Mouse (Mus musculus) hindbrain, embryonic 12.5 days (tissue): ENCODE measurements around the gene Ap1ar. TPM values are rescaled to one million over a fixed set of nuclear protein-coding genes. Genes with fewer than 3 reads are reported as not detected.

ENCODE experiments used
- ATAC-seq: fragments of 200-750 bp; cut with Nextera tagmentation; 2 replicates; pipeline ENCODE4 v1.8.0; 2017; ENCODE audit warnings: moderate TSS enrichment; ENCODE audit not compliant: low FRiP score
- H3K27ac ChIP-seq: fragments of 300-500 bp; sonication (generic); 2 replicates; pipeline ENCODE4 v1.5.1; 2016; ENCODE audit warnings: mild to moderate bottlenecking
- H3K27me3 ChIP-seq: fragments of 300-500 bp; sonication (generic); 2 replicates; pipeline ENCODE4 v1.6.1; 2016; ENCODE audit warnings: mild to moderate bottlenecking
- H3K36me3 ChIP-seq: fragments of 300-500 bp; sonication (generic); 2 replicates; pipeline ENCODE4 v1.6.1; 2016; ENCODE audit warnings: mild to moderate bottlenecking
- H3K4me1 ChIP-seq: fragments of 300-500 bp; sonication (generic); 2 replicates; pipeline ENCODE4 v1.6.1; 2016
- H3K4me2 ChIP-seq: fragments of 300-500 bp; sonication (generic); replicated peaks from 2 replicates; pipeline ENCODE4 v1.6.1; 2016; ENCODE audit warnings: mild to moderate bottlenecking
- H3K4me3 ChIP-seq: fragments of 300-500 bp; sonication (generic); 2 replicates; pipeline ENCODE4 v1.5.1; 2016; ENCODE audit warnings: mild to moderate bottlenecking
- H3K9ac ChIP-seq: fragments of 300-500 bp; sonication (generic); 2 replicates; pipeline ENCODE4 v1.6.1; 2016; ENCODE audit warnings: mild to moderate bottlenecking, moderate library complexity
- H3K9me3 ChIP-seq: fragments of 300-500 bp; sonication (generic); replicated peaks from 2 replicates; pipeline ENCODE4 v1.6.1; 2016; ENCODE audit warnings: mild to moderate bottlenecking
- WGBS: fragments of 180-500 bp; shearing (Covaris S2); methylation state at CpG from one replicate; pipeline ENCODE4 v1.1.7; 2016; 5-methylcytosine and 5-hydroxymethylcytosine counted together
- polyA plus RNA-seq: library from polyadenylated mRNA; unstranded; fragments of >200 nt; fragmentation: Nextera tagmentation; extraction: Ambion mirVana; gene quantifications from 2 replicates; pipeline ENCODE4 v1.2.1, GENCODE M21; 2016

Ap1ar gene
- polyA plus RNA-seq, 1 experiment from 2014 or later, result 80.8 TPM

GRCm38 (mm10) chr3:127835594-127835993 is 1.7 kb downstream of the Ap1ar start:
- ATAC-seq, result no peak
- 0 out of 2 replicates have a peak, but pooled peaks cover 6% of the 10 kb centered on the region for H3K36me3 ChIP-seq
- peaks cover 21% of the 10 kb centered on the region for H3K4me1 ChIP-seq
- no peak overlapping the region for H3K27ac ChIP-seq
- no peaks in the 10 kb centered on the region for H3K9me3 ChIP-seq
- WGBS, result 88% methylated on average over 6 of the region's 6 CpGs
- H3K27me3 ChIP-seq, result no peaks in the 10 kb centered on the region
- H3K4me3 ChIP-seq, result no peak overlapping the region
- peak overlapping the region; percentile 70 for H3K4me2 ChIP-seq
- H3K9ac ChIP-seq, result 0 out of 2 replicates have a peak overlapping the region, but pooled peaks have one; percentile 18

GRCm38 (mm10) chr3:127834040-127834439 is 3.3 kb downstream of the Ap1ar start:
- Histone ChIP-seq H3K27ac (no peak overlapping the region), H3K9ac (no peak overlapping the region), H3K4me2 (no peak overlapping the region), H3K4me1 (peaks cover 21% of the 10 kb centered on the region), H3K4me3 (no peak overlapping the region), H3K9me3 (no peaks in the 10 kb centered on the region), H3K36me3 (0 out of 2 replicates have a peak, but pooled peaks cover 6% of the 10 kb centered on the region), H3K27me3 (no peaks in the 10 kb centered on the region)
- WGBS, result 84% methylated on average over 4 of the region's 4 CpGs
- no peak for ATAC-seq

GRCm38 (mm10) chr3:127831079-127831478 is 6.2 kb downstream of the Ap1ar start:
- no peaks in the 10 kb centered on the region for H3K9me3 ChIP-seq
- H3K27ac ChIP-seq, result no peak overlapping the region
- no peaks in the 10 kb centered on the region for H3K27me3 ChIP-seq
- no peak overlapping the region for H3K9ac ChIP-seq
- 60% methylated on average over 6 of the region's 6 CpGs for WGBS
- ATAC-seq, result no peak
- 0 out of 2 replicates have a peak, but pooled peaks cover 6% of the 10 kb centered on the region for H3K36me3 ChIP-seq
- H3K4me2 ChIP-seq, result no peak overlapping the region
- H3K4me3 ChIP-seq, result no peak overlapping the region
- peaks cover 20% of the 10 kb centered on the region for H3K4me1 ChIP-seq

- H3K4me3 ChIP-seq, result no peak overlapping the region
- ATAC-seq, result no peak
- H3K27ac ChIP-seq, result no peak overlapping the region
- H3K4me2 ChIP-seq, result no peak overlapping the region
- H3K36me3 ChIP-seq, result 0 out of 2 replicates have a peak, but pooled peaks cover 6% of the 10 kb centered on the region
- no peaks in the 10 kb centered on the region for H3K9me3 ChIP-seq
- WGBS, result 90% methylated on average over 10 of the region's 10 CpGs
- H3K9ac ChIP-seq, result no peak overlapping the region
- peaks cover 11% of the 10 kb centered on the region for H3K4me1 ChIP-seq
- no peaks in the 10 kb centered on the region for H3K27me3 ChIP-seq
Observed at GRCm38 (mm10) chr3:127830183-127830582, 7.1 kb downstream of the Ap1ar start.

GRCm38 (mm10) chr3:127827123-127827522 is 10.2 kb downstream of the Ap1ar start:
- ATAC-seq, result no peak; the same call in 1 of the 2 replicates
- 39% methylated on average over 7 of the region's 7 CpGs for WGBS
- no peaks in the 10 kb centered on the region for H3K27me3 ChIP-seq
- no peak overlapping the region for H3K4me2 ChIP-seq
- H3K9me3 ChIP-seq, result no peaks in the 10 kb centered on the region
- H3K27ac ChIP-seq, result peak overlapping the region; percentile 66
- H3K9ac ChIP-seq, result no peak overlapping the region
- no peak overlapping the region for H3K4me3 ChIP-seq
- peaks cover 9% of the 10 kb centered on the region for H3K4me1 ChIP-seq
- H3K36me3 ChIP-seq, result 0 out of 2 replicates have a peak, but pooled peaks cover 3% of the 10 kb centered on the region

GRCm38 (mm10) chr3:127826503-127826902 is 10.8 kb downstream of the Ap1ar start:
- Histone ChIP-seq H3K27me3 (no peaks in the 10 kb centered on the region), H3K4me1 (peaks cover 9% of the 10 kb centered on the region), H3K4me2 (no peak overlapping the region), H3K27ac (peak overlapping the region; percentile 66; the same call in 1 of the 2 replicates), H3K36me3 (peaks cover 7% of the 10 kb centered on the region), H3K9ac (no peak overlapping the region), H3K4me3 (no peak overlapping the region), H3K9me3 (no peaks in the 10 kb centered on the region)
- ATAC-seq, result no peak
- 85% methylated on average over 7 of the region's 7 CpGs for WGBS

- 82% methylated on average over 17 of the region's 17 CpGs for WGBS
- Histone ChIP-seq H3K27ac (no peak overlapping the region), H3K4me3 (no peak overlapping the region), H3K4me2 (no peak overlapping the region), H3K36me3 (peaks cover 23% of the 10 kb centered on the region), H3K9me3 (no peaks in the 10 kb centered on the region), H3K4me1 (peaks cover 9% of the 10 kb centered on the region), H3K9ac (no peak overlapping the region), H3K27me3 (no peaks in the 10 kb centered on the region)
- no peak for ATAC-seq
Observed at GRCm38 (mm10) chr3:127823886-127824863, 13.1 kb downstream of the Ap1ar start.

GRCm38 (mm10) chr3:127821209-127821608 is 16.1 kb downstream of the Ap1ar start:
- Histone ChIP-seq H3K9me3 (no peaks in the 10 kb centered on the region), H3K27me3 (no peaks in the 10 kb centered on the region), H3K4me1 (peaks cover 6% of the 10 kb centered on the region), H3K4me3 (no peak overlapping the region), H3K4me2 (no peak overlapping the region), H3K27ac (no peak overlapping the region), H3K9ac (no peak overlapping the region), H3K36me3 (peaks cover 31% of the 10 kb centered on the region)
- 88% methylated on average over 5 of the region's 5 CpGs for WGBS
- no peak for ATAC-seq

- Histone ChIP-seq H3K9ac (no peak overlapping the region), H3K27ac (no peak overlapping the region), H3K4me3 (no peak overlapping the region), H3K9me3 (no peaks in the 10 kb centered on the region), H3K4me2 (no peak overlapping the region), H3K36me3 (peaks cover 33% of the 10 kb centered on the region), H3K4me1 (peaks cover 6% of the 10 kb centered on the region), H3K27me3 (no peaks in the 10 kb centered on the region)
- ATAC-seq, result no peak
- WGBS, result 96% methylated on average over 1 of the region's 1 CpGs
Observed at GRCm38 (mm10) chr3:127820400-127820799, 16.9 kb downstream of the Ap1ar start.

- WGBS, result 84% methylated on average over 11 of the region's 11 CpGs
- Histone ChIP-seq H3K4me3 (no peak overlapping the region), H3K9me3 (no peaks in the 10 kb centered on the region), H3K27me3 (no peaks in the 10 kb centered on the region), H3K27ac (no peak overlapping the region), H3K4me2 (no peak overlapping the region), H3K9ac (no peak overlapping the region), H3K36me3 (peaks cover 35% of the 10 kb centered on the region), H3K4me1 (peaks cover 3% of the 10 kb centered on the region)
- ATAC-seq, result no peak
Observed at GRCm38 (mm10) chr3:127818694-127819663, 18.3 kb downstream of the Ap1ar start.

GRCm38 (mm10) chr3:127817120-127817683 is 20.1 kb downstream of the Ap1ar start:
- 78% methylated on average over 7 of the region's 7 CpGs for WGBS
- Histone ChIP-seq H3K4me2 (no peak overlapping the region), H3K4me1 (peaks cover 3% of the 10 kb centered on the region), H3K27ac (no peak overlapping the region), H3K9ac (no peak overlapping the region), H3K27me3 (no peaks in the 10 kb centered on the region), H3K36me3 (peaks cover 46% of the 10 kb centered on the region), H3K4me3 (no peak overlapping the region), H3K9me3 (no peaks in the 10 kb centered on the region)
- ATAC-seq, result no peak
